Mouse (Mus musculus): ENCODE results near the gene Klhl41. TPM values are rescaled to one million over a fixed set of nuclear protein-coding genes. Genes with fewer than 3 reads are reported as not detected.

The Klhl41 gene
- polyA plus RNA-seq, 2 experiments: 0.04 TPM; not detected in 1

GRCm38 (mm10) chr2:69714126-69714525 is 44.2 kb downstream of the Klhl41 start:
- Histone ChIP-seq H3K36me3 (replicated peaks; ENCODE audit: control insufficient read depth, insufficient read depth, low read depth) (no peaks in the 10 kb centered on the region), H3K9me3 (ENCODE audit: control insufficient read depth, low read length) (no peaks in the 10 kb centered on the region), H3K27ac (no peak overlapping the region), H3K4me3 (ENCODE audit: insufficient read depth in 1 of 2, low read depth in 2 of 2, low read length in 2 of 2) (no peak overlapping the region), H3K4me1 (replicated peaks; ENCODE audit: control insufficient read depth in 2 of 2, insufficient read depth in 2 of 2, low read length in 1 of 2) (peaks cover 0 to 2% of the 10 kb centered on the region in 2 experiments; a peak in 1 of 4 replicates), H3K9ac (replicated peaks) (no peak overlapping the region), H3K4me2 (ENCODE audit: low read depth) (no peak overlapping the region), H3K27me3 (ENCODE audit: control insufficient read depth, insufficient read depth, low read length) (no peaks in the 10 kb centered on the region)
- TF ChIP-seq CTCF (IDR thresholded peaks at IDR 0.05; ENCODE audit: low read depth): no peak
- no peak for TF ChIP-seq EP300 (IDR thresholded peaks at IDR 0.05; ENCODE audit: low read depth)
- WGBS (ENCODE audit: insufficient replicate concordance): 59% methylated on average over 5 of the region's 5 CpGs
- DNase-seq (ENCODE audit: low read depth in 3 of 3, low spot score in 3 of 3): no peak
- ATAC-seq (ENCODE audit: insufficient read depth): no peak

- ATAC-seq (ENCODE audit: insufficient read depth) (no peak), DNase-seq (ENCODE audit: low read depth in 3 of 3, low spot score in 3 of 3) (no peak)
- Histone ChIP-seq H3K9ac (replicated peaks) (no peak overlapping the region), H3K27ac (no peak overlapping the region), H3K36me3 (replicated peaks; ENCODE audit: control insufficient read depth, insufficient read depth, low read depth) (no peaks in the 10 kb centered on the region), H3K4me2 (ENCODE audit: low read depth) (no peak overlapping the region), H3K4me1 (replicated peaks; ENCODE audit: control insufficient read depth in 2 of 2, insufficient read depth in 2 of 2, low read length in 1 of 2) (no peaks in the 10 kb centered on the region; a peak in 1 of 4 replicates), H3K9me3 (ENCODE audit: control insufficient read depth, low read length) (no peaks in the 10 kb centered on the region), H3K27me3 (ENCODE audit: control insufficient read depth, insufficient read depth, low read length) (no peaks in the 10 kb centered on the region), H3K4me3 (ENCODE audit: insufficient read depth in 1 of 2, low read depth in 2 of 2, low read length in 2 of 2) (no peak overlapping the region)
- no peak for TF ChIP-seq CTCF (IDR thresholded peaks at IDR 0.05; ENCODE audit: low read depth)
- TF ChIP-seq EP300 (IDR thresholded peaks at IDR 0.05; ENCODE audit: low read depth): no peak
- WGBS (ENCODE audit: insufficient replicate concordance): 45% methylated on average over 3 of the region's 3 CpGs
These were observed 46.6 kb downstream of the Klhl41 start for GRCm38 (mm10) chr2:69716483-69716882.

- ATAC-seq (ENCODE audit: insufficient read depth) (no peak), DNase-seq (ENCODE audit: low read depth in 3 of 3, low spot score in 3 of 3) (no peak)
- Histone ChIP-seq H3K4me2 (ENCODE audit: low read depth) (no peak overlapping the region), H3K4me1 (replicated peaks; ENCODE audit: control insufficient read depth in 2 of 2, insufficient read depth in 2 of 2, low read length in 1 of 2) (peaks cover 5% of the 10 kb centered on the region in 2 experiments), H3K27me3 (ENCODE audit: control insufficient read depth, insufficient read depth, low read length) (no peaks in the 10 kb centered on the region), H3K9me3 (ENCODE audit: control insufficient read depth, low read length) (no peaks in the 10 kb centered on the region), H3K4me3 (ENCODE audit: insufficient read depth in 1 of 2, low read depth in 2 of 2, low read length in 2 of 2) (no peak overlapping the region), H3K27ac (no peak overlapping the region), H3K36me3 (replicated peaks; ENCODE audit: control insufficient read depth, insufficient read depth, low read depth) (no peaks in the 10 kb centered on the region), H3K9ac (replicated peaks) (no peak overlapping the region)
- 50% methylated on average over 1 of the region's 1 CpGs for WGBS (ENCODE audit: insufficient replicate concordance)
- no peak for TF ChIP-seq EP300 (IDR thresholded peaks at IDR 0.05; ENCODE audit: low read depth)
- TF ChIP-seq CTCF (IDR thresholded peaks at IDR 0.05; ENCODE audit: low read depth): no peak
These were observed 49.2 kb downstream of the Klhl41 start for GRCm38 (mm10) chr2:69719121-69719520.

GRCm38 (mm10) chr2:69722273-69722649 is 52.3 kb downstream of the Klhl41 start, which contains the start of gene Ppig:
Gene Ppig, plus strand, starts transcription at chr2:69722545.
- Histone ChIP-seq H3K4me1 (replicated peaks; ENCODE audit: control insufficient read depth in 2 of 2, insufficient read depth in 2 of 2, low read length in 1 of 2) (peaks cover 7 to 9% of the 10 kb centered on the region in 2 experiments), H3K36me3 (replicated peaks; ENCODE audit: control insufficient read depth, insufficient read depth, low read depth) (no peaks in the 10 kb centered on the region), H3K27me3 (ENCODE audit: control insufficient read depth, insufficient read depth, low read length) (no peaks in the 10 kb centered on the region), H3K9me3 (ENCODE audit: control insufficient read depth, low read length) (no peaks in the 10 kb centered on the region), H3K4me3 (ENCODE audit: insufficient read depth in 1 of 2, low read depth in 2 of 2, low read length in 2 of 2) (peak within 1 kb of the TSS; percentile 84 to 96), H3K4me2 (ENCODE audit: low read depth) (peak within 1 kb of the TSS; percentile 79), H3K27ac (peak within 1 kb of the TSS; percentile 36), H3K9ac (replicated peaks) (peak within 1 kb of the TSS; percentile 95)
- no peak for TF ChIP-seq EP300 (IDR thresholded peaks at IDR 0.05; ENCODE audit: low read depth)
- no peak for TF ChIP-seq CTCF (IDR thresholded peaks at IDR 0.05; ENCODE audit: low read depth)
- 4% methylated on average over 12 of the region's 12 CpGs for WGBS (ENCODE audit: insufficient replicate concordance)
- ATAC-seq (ENCODE audit: insufficient read depth): peak; percentile 2; the same call in 1 of the 2 replicates
- no peak for DNase-seq (ENCODE audit: low read depth in 3 of 3, low spot score in 3 of 3)

GRCm38 (mm10) chr2:69722650-69723518 is 53.0 kb downstream of the Klhl41 start:
- H3K9me3 ChIP-seq (ENCODE audit: control insufficient read depth, low read length): no peaks in the 10 kb centered on the region
- peak overlapping the region; percentile 79 for H3K4me2 ChIP-seq (ENCODE audit: low read depth)
- DNase-seq (ENCODE audit: low read depth in 3 of 3, low spot score in 3 of 3): peak; percentile 83 to 85 (median 84)
- peak; percentile 90 for ATAC-seq (ENCODE audit: insufficient read depth)
- WGBS (ENCODE audit: insufficient replicate concordance): under 1% methylated on average over 87 of the region's 91 CpGs
- H3K27me3 ChIP-seq (ENCODE audit: control insufficient read depth, insufficient read depth, low read length): no peaks in the 10 kb centered on the region
- peaks cover 7 to 9% of the 10 kb centered on the region in 2 experiments for H3K4me1 ChIP-seq (replicated peaks; ENCODE audit: control insufficient read depth in 2 of 2, insufficient read depth in 2 of 2, low read length in 1 of 2)
- no peaks in the 10 kb centered on the region for H3K36me3 ChIP-seq (replicated peaks; ENCODE audit: control insufficient read depth, insufficient read depth, low read depth)
- peak overlapping the region; percentile 95 for H3K9ac ChIP-seq (replicated peaks)
- H3K4me3 ChIP-seq (ENCODE audit: insufficient read depth in 1 of 2, low read depth in 2 of 2, low read length in 2 of 2): peak overlapping the region; percentile 84 to 96
- TF ChIP-seq EP300 (IDR thresholded peaks at IDR 0.05; ENCODE audit: low read depth) (no peak), CTCF (IDR thresholded peaks at IDR 0.05; ENCODE audit: low read depth) (no peak)
- peak overlapping the region; percentile 36 for H3K27ac ChIP-seq
